Mouse (Mus musculus) midbrain, embryonic 12.5 days (tissue): ENCODE measurements around the gene Ecsit. TPM values are rescaled to one million over a fixed set of nuclear protein-coding genes. Genes with fewer than 3 reads are reported as not detected.
A peak's percentile ranks its signal among the peaks of the same experiment; 100 is the strongest.

Source experiments
- ATAC-seq: fragments of 200-750 bp; cut with Nextera tagmentation; 2 replicates; pipeline ENCODE4 v1.8.0; 2017; ENCODE audit warnings: low read depth, moderate TSS enrichment, moderate library complexity; ENCODE audit not compliant: low FRiP score
- H3K27ac ChIP-seq: fragments of 300-500 bp; sonication (generic); replicated peaks from 2 replicates; pipeline ENCODE4 v1.5.1; 2016; ENCODE audit warnings: mild to moderate bottlenecking
- H3K27me3 ChIP-seq: fragments of 300-500 bp; sonication (generic); 2 replicates; pipeline ENCODE4 v1.6.1; 2016; ENCODE audit warnings: mild to moderate bottlenecking
- H3K36me3 ChIP-seq: fragments of 300-500 bp; sonication (generic); 2 replicates; pipeline ENCODE4 v1.6.1; 2016
- H3K4me1 ChIP-seq: fragments of 300-500 bp; sonication (generic); 2 replicates; pipeline ENCODE4 v1.6.1; 2016
- H3K4me2 ChIP-seq: fragments of 300-500 bp; sonication (generic); replicated peaks from 2 replicates; pipeline ENCODE4 v1.6.1; 2016; ENCODE audit warnings: mild to moderate bottlenecking, moderate library complexity
- H3K4me3 ChIP-seq: fragments of 300-500 bp; sonication (generic); 2 replicates; pipeline ENCODE4 v1.5.1; 2016; ENCODE audit warnings: mild to moderate bottlenecking
- H3K9ac ChIP-seq: fragments of 300-500 bp; sonication (generic); replicated peaks from 2 replicates; pipeline ENCODE4 v1.6.1; 2016; ENCODE audit warnings: mild to moderate bottlenecking, moderate library complexity
- H3K9me3 ChIP-seq: fragments of 300-500 bp; sonication (generic); 2 replicates; pipeline ENCODE4 v1.6.1; 2016; ENCODE audit warnings: mild to moderate bottlenecking
- WGBS: fragments of 180-500 bp; shearing (Covaris S2); methylation state at CpG from one replicate; pipeline ENCODE4 v1.1.7; 2016; 5-methylcytosine and 5-hydroxymethylcytosine counted together
- polyA plus RNA-seq: library from polyadenylated mRNA; unstranded; fragments of >200 nt; fragmentation: Nextera tagmentation; extraction: Ambion mirVana; gene quantifications from 2 replicates; pipeline ENCODE4 v1.2.1, GENCODE M21; 2016

The Ecsit gene
- polyA plus RNA-seq, 1 experiment from 2014 or later, result 40.7 TPM

- Histone ChIP-seq H3K4me3 (no peak overlapping the region), H3K9ac (no peak overlapping the region), H3K4me1 (no peaks in the 10 kb centered on the region), H3K9me3 (no peaks in the 10 kb centered on the region), H3K27me3 (0 out of 2 replicates have a peak, but pooled peaks cover 3% of the 10 kb centered on the region), H3K4me2 (no peak overlapping the region), H3K36me3 (peaks cover 90% of the 10 kb centered on the region), H3K27ac (no peak overlapping the region)
- no peak for ATAC-seq
- 84% methylated on average over 2 of the region's 2 CpGs for WGBS
Observed at GRCm38 (mm10) chr9:22061339-22061738, 23.9 kb downstream of the Ecsit start.

- no peaks in the 10 kb centered on the region for H3K9me3 ChIP-seq
- H3K4me3 ChIP-seq, result no peak overlapping the region
- H3K4me2 ChIP-seq, result no peak overlapping the region
- no peak overlapping the region for H3K27ac ChIP-seq
- 93% methylated on average over 9 of the region's 9 CpGs for WGBS
- no peak for ATAC-seq
- H3K27me3 ChIP-seq, result peaks cover 25% of the 10 kb centered on the region
- H3K36me3 ChIP-seq, result peaks cover 57% of the 10 kb centered on the region
- H3K9ac ChIP-seq, result no peak overlapping the region
- H3K4me1 ChIP-seq, result peaks cover 10% of the 10 kb centered on the region
Observed at GRCm38 (mm10) chr9:22058011-22058424, 27.2 kb downstream of the Ecsit start.

GRCm38 (mm10) chr9:22057031-22057517, 28.2 kb downstream of the Ecsit start:
- H3K9ac ChIP-seq, result no peak overlapping the region
- WGBS, result 96% methylated on average over 9 of the region's 9 CpGs
- H3K9me3 ChIP-seq, result no peaks in the 10 kb centered on the region
- H3K27me3 ChIP-seq, result peaks cover 33% of the 10 kb centered on the region
- H3K36me3 ChIP-seq, result peaks cover 49% of the 10 kb centered on the region
- no peak for ATAC-seq
- no peak overlapping the region for H3K27ac ChIP-seq
- H3K4me1 ChIP-seq, result peaks cover 12% of the 10 kb centered on the region
- no peak overlapping the region for H3K4me3 ChIP-seq
- no peak overlapping the region for H3K4me2 ChIP-seq

- no peak overlapping the region for H3K9ac ChIP-seq
- H3K36me3 ChIP-seq, result peaks cover 42% of the 10 kb centered on the region
- 79% methylated on average over 9 of the region's 9 CpGs for WGBS
Observed at GRCm38 (mm10) chr9:22056303-22056910, 28.8 kb downstream of the Ecsit start.

GRCm38 (mm10) chr9:22055713-22056112, 29.5 kb downstream of the Ecsit start:
- Histone ChIP-seq H3K9me3 (no peaks in the 10 kb centered on the region), H3K4me1 (peaks cover 14% of the 10 kb centered on the region), H3K4me2 (no peak overlapping the region), H3K36me3 (peaks cover 35% of the 10 kb centered on the region), H3K4me3 (no peak overlapping the region), H3K27ac (no peak overlapping the region), H3K27me3 (peaks cover 46% of the 10 kb centered on the region), H3K9ac (no peak overlapping the region)
- WGBS, result 43% methylated on average over 29 of the region's 29 CpGs
- ATAC-seq, result no peak

More at GRCm38 (mm10) chr9:22056303-22056910, 28.8 kb downstream of the Ecsit start:
- Histone ChIP-seq H3K4me3 (no peak overlapping the region), H3K27me3 (peaks cover 39% of the 10 kb centered on the region), H3K9me3 (no peaks in the 10 kb centered on the region), H3K27ac (no peak overlapping the region), H3K4me2 (no peak overlapping the region), H3K4me1 (peaks cover 14% of the 10 kb centered on the region)
- ATAC-seq, result no peak

- no peaks in the 10 kb centered on the region for H3K9me3 ChIP-seq
- H3K27ac ChIP-seq, result peak overlapping the region; percentile 36; the same call in 1 of the 2 replicates
- no peak overlapping the region for H3K9ac ChIP-seq
- H3K4me1 ChIP-seq, result peaks cover 23% of the 10 kb centered on the region
- ATAC-seq, result peak; percentile 11; the same call in 1 of the 2 replicates
- H3K36me3 ChIP-seq, result peaks cover 27% of the 10 kb centered on the region
- WGBS, result 2% methylated on average over 32 of the region's 32 CpGs
- H3K4me2 ChIP-seq, result peak overlapping the region; percentile 45
- peaks cover 47% of the 10 kb centered on the region for H3K27me3 ChIP-seq
- peak overlapping the region; percentile 13 for H3K4me3 ChIP-seq
Observed at GRCm38 (mm10) chr9:22054411-22055076, 30.7 kb downstream of the Ecsit start.

- WGBS, result 36% methylated on average over 6 of the region's 7 CpGs
- peaks cover 47% of the 10 kb centered on the region for H3K27me3 ChIP-seq
- no peak for ATAC-seq
Observed at GRCm38 (mm10) chr9:22053657-22054056, 31.6 kb downstream of the Ecsit start.

GRCm38 (mm10) chr9:22051958-22052254, 33.3 kb downstream of the Ecsit start, which contains the start of gene Elavl3:
Gene Elavl3 (minus strand): TSS chr9:22052023.
- peak within 1 kb of the TSS; percentile 73 for H3K4me2 ChIP-seq
- H3K36me3 ChIP-seq, result peaks cover 6% of the 10 kb centered on the region
- peaks cover 48% of the 10 kb centered on the region for H3K4me1 ChIP-seq
- no peaks in the 10 kb centered on the region for H3K9me3 ChIP-seq
- WGBS, result 2% methylated on average over 24 of the region's 28 CpGs
- H3K27ac ChIP-seq, result peak within 1 kb of the TSS; percentile 93
- peaks cover 47% of the 10 kb centered on the region for H3K27me3 ChIP-seq
- peak within 1 kb of the TSS; percentile 95 for H3K4me3 ChIP-seq
- H3K9ac ChIP-seq, result peak within 1 kb of the TSS; percentile 96
- ATAC-seq, result peak; percentile 79

More at GRCm38 (mm10) chr9:22053657-22054056, 31.6 kb downstream of the Ecsit start:
- no peaks in the 10 kb centered on the region for H3K9me3 ChIP-seq
- peaks cover 32% of the 10 kb centered on the region for H3K4me1 ChIP-seq
- peaks cover 23% of the 10 kb centered on the region for H3K36me3 ChIP-seq
- no peak overlapping the region for H3K4me3 ChIP-seq
- no peak overlapping the region for H3K4me2 ChIP-seq
- no peak overlapping the region for H3K27ac ChIP-seq
- no peak overlapping the region for H3K9ac ChIP-seq

- WGBS, result 1% methylated on average over 54 of the region's 67 CpGs
- H3K4me2 ChIP-seq, result peak overlapping the region; percentile 73
- ATAC-seq, result peak; percentile 32
- H3K27ac ChIP-seq, result peak overlapping the region; percentile 93
- no peaks in the 10 kb centered on the region for H3K9me3 ChIP-seq
- peak overlapping the region; percentile 95 for H3K4me3 ChIP-seq
- H3K4me1 ChIP-seq, result peaks cover 52% of the 10 kb centered on the region
- H3K36me3 ChIP-seq, result 0 out of 2 replicates have a peak, but pooled peaks cover 3% of the 10 kb centered on the region
- peak overlapping the region; percentile 96 for H3K9ac ChIP-seq
- H3K27me3 ChIP-seq, result peaks cover 44% of the 10 kb centered on the region
Observed at GRCm38 (mm10) chr9:22051161-22051957, 33.9 kb downstream of the Ecsit start.

- ATAC-seq, result peak; percentile 65
- Histone ChIP-seq H3K9ac (peak overlapping the region; percentile 96), H3K4me1 (peaks cover 52% of the 10 kb centered on the region), H3K4me2 (peak overlapping the region; percentile 73), H3K27ac (peak overlapping the region; percentile 93), H3K36me3 (0 out of 2 replicates have a peak, but pooled peaks cover 3% of the 10 kb centered on the region), H3K9me3 (no peaks in the 10 kb centered on the region), H3K4me3 (peak overlapping the region; percentile 95), H3K27me3 (peaks cover 36% of the 10 kb centered on the region)
- WGBS, result under 1% methylated on average over 34 of the region's 43 CpGs
Observed at GRCm38 (mm10) chr9:22050351-22050889, 34.8 kb downstream of the Ecsit start.

GRCm38 (mm10) chr9:22049721-22050270, 35.4 kb downstream of the Ecsit start:
- H3K36me3 ChIP-seq, result 0 out of 2 replicates have a peak, but pooled peaks cover 3% of the 10 kb centered on the region
- H3K9ac ChIP-seq, result peak overlapping the region; percentile 96
- H3K4me3 ChIP-seq, result peak overlapping the region; percentile 95
- no peak for ATAC-seq
- peak overlapping the region; percentile 73 for H3K4me2 ChIP-seq
- peak overlapping the region; percentile 93 for H3K27ac ChIP-seq
- H3K4me1 ChIP-seq, result peaks cover 47% of the 10 kb centered on the region
- no peaks in the 10 kb centered on the region for H3K9me3 ChIP-seq
- 19% methylated on average over 4 of the region's 4 CpGs for WGBS
- peaks cover 32% of the 10 kb centered on the region for H3K27me3 ChIP-seq
